Mouse (Mus musculus): Measurements from ENCODE around the gene 3110082I17Rik.
"Not testable (repeated sequence)": the region's sequence is repeated elsewhere in the genome, so short reads cannot be mapped to it uniquely, and the experiment has no call there.

The 3110082I17Rik gene

DNA sequence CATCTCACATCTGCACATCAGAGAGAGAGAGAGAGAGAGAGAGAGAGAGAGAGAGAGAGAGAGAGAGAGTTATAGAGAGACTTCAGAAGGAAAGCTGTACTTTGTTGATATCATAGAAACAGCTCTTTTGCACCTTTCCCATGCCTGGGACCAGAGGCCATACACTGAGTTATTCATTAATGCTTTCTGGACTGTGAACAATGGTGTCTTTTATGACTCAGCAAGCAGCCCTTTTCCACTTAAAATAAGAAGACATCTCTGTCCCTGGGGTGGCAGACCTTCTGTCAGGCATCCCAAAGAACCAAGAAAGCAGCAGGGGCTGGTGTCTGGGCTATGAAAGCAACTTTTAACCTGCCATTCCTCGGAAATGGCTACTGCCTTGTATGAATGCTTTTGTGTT lies 113.1 kb downstream of the 3110082I17Rik start:
- DNase-seq = no peak

DNA sequence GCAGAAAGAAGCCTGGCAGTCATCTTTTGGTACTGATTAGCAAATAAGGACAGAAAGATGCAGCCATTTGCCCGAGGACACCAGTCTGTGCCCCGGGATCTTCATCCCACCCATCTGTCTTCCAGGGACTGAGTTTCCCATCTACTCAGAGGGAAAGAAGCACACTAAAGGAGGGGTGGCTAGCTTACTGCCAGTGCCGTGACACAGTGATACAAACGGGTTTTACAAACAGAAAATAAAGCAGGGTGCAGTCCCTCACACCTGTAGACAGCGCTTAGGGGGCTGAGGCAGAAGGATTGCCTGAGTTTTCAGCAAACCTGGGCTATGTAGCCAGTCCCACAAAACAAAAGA lies 115.0 kb downstream of the 3110082I17Rik start:
- no peak for DNase-seq

DNA sequence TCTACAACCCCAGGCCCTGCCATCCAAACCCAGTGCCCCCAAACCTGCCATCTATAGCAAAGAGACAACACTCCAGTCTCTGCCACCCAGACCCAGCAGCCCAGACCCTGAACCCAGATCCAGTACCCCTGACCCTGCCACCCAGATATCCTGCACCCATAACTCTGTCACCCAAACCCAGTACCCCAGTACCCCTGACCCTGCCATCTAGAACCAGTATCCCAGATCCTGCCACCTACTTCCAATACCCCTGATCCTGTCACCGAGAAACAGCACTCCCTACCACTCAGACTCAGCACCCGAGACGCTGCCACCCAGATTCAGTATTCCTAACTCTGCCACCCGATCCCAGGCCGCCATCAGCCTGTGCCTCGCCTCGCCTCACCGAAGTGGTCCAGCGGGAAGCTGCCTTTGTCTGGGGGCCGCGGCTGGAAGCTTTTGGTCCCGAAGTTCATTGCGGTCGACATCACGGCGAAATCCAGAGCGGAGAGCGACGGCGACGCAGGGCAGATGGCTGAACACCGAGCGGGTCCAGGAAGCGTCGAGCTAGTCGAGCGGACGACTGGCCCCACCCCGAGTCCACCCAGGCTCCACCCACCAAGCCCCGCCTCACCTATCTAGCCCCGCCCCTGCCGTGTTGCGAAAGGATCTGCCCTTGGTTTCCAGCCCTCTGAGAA lies 115.5 kb downstream of the 3110082I17Rik start:
- peak; percentile 97 for DNase-seq

DNA sequence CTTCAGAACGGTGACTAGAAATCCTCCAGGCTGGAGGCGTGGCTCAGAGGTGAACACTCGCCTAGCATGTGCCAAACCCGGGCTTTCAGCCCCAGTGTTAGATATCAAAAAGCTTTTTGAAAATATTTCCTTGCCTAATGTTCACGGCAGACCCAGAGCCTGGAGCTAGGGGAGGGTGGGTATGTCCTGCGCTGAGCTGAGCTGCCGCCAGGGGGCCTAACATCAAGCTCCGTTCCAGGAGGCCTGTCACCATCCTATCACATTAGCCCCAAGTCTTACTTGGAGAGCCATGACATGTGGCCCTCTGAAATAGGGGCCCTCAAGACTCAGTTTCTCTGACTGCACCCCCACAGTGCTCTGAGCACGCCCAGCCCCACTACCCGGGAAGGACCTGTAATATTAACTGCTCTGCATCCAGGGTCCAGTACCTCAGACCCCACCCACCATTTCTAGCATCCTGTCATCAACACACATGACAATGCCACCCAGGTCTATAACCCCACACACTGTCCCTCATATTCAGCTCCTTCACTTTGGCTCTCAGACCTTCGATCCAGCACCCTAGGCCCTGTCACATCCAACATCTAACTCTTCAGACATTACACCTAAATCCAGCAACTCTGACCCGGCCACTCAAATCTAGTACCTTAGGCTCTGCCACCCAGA lies 116.2 kb downstream of the 3110082I17Rik start:
- peak; percentile 88 to 91 for DNase-seq

DNA sequence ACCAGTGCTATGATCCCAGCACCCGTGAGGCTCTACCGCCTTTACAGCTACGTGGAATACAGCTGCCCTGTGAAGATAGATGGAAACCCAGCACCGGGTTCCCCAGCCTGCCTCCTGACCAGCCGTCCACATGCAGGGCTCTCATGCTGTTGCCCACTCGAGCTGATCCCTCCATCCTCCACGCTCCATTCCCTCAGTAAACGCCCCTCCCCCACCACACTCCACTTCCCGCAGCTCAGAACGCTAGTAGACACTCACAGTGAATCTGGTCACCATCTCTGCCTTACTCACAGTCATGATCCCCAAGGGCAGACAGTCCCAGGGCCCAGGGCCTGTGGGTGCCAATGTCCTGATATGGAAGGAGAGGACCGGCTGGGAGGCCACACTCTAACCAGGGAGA lies 121.4 kb downstream of the 3110082I17Rik start:
- peak; percentile 59 to 71 for DNase-seq

DNA sequence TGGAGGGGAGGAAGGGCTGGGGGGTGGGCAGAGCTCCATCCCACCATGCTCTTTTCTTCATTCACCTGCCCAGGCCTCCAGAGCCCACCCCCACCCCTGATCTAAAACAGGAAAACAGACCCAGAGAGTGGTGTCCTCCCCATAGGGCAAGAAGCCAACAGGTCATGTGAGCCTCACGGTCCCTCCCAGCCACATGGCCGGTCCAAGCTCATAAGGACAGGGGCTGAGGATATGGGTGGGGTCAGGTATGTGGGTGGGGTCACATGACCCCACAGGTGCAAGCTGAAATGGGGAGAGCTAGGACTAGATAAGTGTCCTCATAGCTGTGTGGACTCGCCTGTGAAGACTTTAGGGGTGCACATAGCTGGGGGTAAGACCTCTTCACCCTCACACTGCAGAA lies 121.9 kb downstream of the 3110082I17Rik start:
- DNase-seq = peak; percentile 81 to 89

DNA sequence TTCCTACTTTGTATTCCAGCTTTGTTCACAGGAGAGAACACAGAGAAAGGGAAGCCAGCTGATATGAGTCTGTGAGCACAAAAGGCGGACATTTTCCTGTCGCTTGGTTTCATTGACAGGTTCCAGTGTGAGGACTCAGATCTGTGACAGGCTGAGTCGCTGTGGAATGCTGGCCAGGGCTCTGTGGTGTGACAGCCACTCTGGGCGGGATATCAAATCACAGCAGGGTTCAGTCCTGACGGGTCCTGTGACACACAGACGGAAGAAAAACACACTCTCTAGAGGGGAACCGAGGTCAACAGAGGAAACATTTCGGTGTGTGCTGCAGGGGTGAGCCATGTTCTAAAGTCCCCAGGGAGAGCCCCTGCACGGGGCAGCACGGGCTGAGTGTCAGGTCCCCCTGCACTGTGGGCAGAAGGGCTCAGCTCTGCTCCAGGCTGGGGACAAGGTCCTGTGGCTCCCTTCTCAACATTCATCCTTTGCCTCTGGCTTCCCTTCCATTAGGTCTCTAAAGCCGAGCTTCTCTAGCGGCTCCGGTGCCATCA lies 122.4 kb downstream of the 3110082I17Rik start:
- DNase-seq = peak; percentile 94 to 95

DNA sequence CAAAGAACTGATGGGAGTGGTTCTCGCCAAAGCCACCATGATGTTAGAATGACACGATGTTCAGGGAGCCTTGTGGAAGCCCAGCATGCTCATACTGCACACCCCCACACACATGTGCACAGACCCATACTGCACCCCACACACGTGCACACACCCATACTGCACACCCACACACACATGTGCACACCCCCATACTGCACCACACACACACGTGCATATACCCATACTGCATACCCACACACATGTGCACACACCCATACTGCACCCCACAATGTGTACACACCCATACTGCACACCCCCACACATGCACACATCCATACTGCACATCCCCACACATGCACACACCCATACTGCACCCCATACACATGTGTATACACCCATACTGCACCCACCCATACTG lies 124.7 kb downstream of the 3110082I17Rik start:
- DNase-seq = no peak

DNA sequence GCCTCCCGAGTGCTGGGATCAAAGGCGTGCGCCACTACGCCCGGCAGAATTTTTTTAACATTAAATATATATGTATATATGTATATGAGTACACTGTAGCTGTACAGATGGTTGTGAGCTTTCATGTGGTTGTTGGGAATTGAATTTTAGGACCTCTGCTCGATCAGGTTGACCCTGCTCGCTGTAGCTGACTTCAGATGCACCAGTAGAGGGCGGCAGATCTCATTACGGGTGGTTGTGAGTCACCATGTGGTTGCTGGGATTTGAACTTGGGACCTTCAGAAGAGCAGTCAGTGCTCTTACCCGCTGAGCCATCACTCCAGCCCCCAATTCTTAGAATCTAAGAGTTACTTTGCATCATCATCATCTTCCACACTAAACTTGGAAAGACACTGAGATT lies 125.9 kb downstream of the 3110082I17Rik start:
- not testable (repeated sequence) for DNase-seq

DNA sequence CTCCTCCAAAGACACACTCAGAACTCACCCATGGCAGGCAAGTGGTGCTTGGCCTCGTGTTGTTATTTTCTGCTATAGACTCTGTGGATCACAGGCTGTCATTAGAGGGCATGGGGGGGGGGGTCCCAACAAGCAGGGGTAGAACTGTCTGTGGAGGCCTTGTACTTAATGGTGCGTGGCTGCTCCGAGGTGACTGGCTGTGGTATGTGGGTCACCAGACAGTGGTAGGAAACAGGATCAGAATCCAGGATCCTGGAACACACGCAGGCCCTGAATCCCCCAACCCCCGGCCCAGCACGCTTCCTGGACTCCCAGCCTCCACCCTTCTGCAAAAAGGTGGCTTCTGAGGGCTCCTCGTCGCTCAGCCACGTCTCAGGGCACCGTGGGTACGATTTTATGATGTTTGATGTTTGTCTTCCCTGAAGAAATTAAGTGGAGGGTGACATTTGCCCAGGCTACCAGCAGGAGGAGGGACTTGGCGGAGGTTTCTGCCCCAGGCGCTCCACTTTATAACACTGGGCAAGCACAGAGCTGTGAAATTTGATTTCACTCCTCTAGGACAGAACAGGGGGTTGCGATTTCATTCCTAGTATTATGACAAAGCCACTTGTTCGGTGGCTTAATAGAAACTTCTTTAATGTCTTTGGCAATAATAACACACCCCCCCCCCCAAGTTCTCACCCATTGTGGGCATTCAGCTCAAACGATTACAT lies 126.9 kb downstream of the 3110082I17Rik start:
- no peak for DNase-seq

DNA sequence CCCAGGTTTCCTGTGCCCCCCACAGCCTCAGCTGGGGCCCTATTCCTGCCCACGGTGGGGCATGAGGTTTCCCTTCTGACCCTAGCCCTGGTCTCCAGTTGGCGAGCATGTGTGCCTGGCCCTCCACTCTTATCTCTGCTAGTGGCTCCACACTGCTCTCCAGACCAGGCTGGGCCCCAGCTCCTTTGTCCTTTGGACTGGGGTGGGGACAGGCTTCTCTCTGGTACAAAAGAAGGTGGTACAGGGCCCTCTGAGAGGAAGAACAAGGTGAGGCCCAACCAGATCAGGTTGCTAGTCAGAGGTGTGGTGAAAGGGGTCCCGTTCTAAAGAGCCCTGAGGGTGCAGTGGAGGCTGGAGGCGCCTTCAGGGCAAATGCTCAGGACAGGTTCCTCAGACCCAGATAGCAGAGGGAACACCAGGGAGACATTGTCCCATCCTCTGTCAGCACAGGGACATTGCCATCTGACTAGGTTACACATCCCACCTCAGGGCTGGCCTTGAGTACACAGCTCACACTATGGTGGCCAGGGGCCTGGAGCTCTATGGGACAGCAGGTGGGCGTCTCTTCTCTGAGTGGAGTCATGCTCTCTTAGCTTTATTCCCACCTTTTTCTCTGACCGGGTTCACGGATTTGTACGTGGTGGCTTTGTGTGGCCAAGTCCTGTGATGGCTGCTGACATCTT lies 127.6 kb downstream of the 3110082I17Rik start:
- DNase-seq = no peak

DNA sequence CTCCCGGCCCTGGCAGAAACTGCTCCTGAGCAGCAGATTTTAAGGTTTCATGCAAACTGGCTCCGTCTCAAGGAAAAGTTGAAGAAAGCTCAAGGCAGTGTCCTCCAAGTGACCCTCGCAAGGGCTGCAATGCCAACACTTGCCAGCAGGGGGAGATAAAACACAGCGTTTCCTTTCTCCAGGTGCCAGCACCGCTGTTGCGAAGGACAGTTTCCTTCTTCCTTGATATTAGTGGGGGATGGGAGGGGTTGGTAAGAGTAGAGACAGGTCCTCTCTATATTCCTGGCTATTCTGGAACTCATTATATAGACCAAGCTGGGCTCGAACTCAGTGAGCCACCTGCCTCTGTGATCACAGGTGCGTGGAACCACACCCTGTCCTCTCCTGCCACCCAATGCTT lies 128.6 kb downstream of the 3110082I17Rik start:
- DNase-seq = peak; percentile 92 to 95

DNA sequence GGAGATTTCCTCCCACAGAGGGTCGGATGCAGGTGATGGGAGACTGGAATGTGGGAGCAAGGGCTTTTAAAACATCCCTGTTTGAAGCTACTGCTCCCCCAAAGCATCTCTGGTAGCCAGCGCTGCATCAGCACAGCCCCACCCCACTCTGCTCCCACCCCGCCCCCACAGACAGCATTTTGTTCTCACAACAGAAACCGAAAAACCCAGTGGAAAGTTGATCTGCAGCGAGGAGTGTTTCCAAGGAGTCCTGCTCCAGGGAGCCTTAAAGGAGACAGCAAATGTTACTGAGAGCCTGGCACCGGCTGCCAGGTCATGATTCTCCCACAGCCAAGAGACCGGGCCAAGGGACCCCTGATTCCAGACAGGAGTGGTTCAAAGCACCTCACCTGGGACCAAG lies 129.6 kb downstream of the 3110082I17Rik start:
- DNase-seq = no peak

DNA sequence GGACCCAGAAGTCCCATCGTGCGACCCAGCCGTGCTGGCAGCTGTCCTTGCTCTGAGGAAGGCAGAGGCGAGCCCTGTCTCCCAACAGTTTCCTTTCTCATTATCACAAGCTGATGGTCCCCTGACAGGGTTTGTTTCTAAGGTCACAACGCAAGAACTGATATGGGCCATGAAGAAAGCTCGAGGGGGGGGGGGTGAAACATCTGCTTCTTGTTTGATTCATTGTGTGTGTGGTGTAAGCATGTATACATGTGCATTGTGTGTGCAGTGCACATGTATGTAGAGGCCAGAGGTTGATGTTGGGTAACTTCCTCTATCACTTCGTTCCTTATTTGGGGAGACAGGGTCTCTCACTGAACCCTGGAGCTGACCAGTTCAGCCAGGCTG lies 132.7 kb downstream of the 3110082I17Rik start:
- DNase-seq = no peak

DNA sequence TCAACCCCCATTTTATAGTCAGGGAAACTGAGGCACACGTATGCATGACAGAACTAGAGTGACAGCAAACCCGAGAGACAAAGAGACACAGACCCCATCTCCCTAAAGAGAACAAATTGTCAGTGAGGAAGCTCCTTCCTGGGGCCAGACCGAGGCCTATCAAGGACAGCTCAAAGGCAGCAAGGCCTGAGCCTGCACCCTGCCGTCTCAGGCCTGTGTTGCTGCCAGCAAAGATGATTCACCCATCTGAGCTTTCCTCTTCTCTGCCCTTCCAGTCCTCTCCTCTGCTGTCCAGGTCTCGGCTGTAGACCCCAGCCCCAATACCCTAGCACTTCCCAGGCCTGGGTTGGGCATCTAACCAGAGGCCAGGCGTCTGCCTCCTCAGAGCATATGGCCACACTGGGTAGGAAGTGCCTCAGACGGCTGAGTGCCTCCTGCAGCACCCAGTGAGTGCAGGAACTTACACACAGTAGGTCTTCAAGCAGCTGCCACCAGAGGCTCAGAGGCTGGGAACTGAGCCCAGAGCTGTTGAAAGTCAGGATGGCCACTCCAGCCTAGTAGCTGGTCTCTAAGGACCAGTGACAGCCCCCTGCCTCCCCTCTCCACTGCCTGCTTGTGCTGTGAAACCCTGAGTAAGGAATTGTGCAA lies 133.2 kb downstream of the 3110082I17Rik start:
- no peak for DNase-seq

DNA sequence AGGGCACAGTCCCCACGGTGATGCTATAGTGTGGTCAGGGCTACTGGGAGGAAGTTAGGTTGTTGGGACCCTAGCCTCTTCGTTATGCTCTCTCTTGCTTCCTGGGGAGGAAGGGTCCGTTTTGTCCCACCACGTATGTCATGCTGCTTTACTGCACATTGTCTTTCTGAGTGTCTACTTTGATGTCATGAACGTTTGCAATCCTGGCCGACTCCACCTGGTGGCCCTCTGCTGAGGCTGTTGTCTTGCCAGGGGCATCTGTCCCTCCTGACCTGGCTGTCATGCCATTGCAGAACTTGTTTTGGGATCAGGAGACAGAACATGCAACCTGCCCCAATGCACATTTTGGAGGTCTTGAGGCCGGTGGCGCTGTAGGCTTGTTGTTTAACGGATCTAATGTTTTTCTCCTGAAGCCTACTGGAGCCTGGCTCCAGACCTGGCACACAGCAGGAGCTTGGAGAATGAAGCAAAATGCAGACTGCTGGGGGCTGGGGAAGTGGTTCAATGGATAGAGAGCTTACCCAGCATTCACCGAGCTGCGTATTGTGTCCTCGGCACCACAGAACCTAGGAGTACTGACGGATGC lies 134.1 kb downstream of the 3110082I17Rik start:
- peak in 1 of 2 experiments; percentile 57 for DNase-seq

DNA sequence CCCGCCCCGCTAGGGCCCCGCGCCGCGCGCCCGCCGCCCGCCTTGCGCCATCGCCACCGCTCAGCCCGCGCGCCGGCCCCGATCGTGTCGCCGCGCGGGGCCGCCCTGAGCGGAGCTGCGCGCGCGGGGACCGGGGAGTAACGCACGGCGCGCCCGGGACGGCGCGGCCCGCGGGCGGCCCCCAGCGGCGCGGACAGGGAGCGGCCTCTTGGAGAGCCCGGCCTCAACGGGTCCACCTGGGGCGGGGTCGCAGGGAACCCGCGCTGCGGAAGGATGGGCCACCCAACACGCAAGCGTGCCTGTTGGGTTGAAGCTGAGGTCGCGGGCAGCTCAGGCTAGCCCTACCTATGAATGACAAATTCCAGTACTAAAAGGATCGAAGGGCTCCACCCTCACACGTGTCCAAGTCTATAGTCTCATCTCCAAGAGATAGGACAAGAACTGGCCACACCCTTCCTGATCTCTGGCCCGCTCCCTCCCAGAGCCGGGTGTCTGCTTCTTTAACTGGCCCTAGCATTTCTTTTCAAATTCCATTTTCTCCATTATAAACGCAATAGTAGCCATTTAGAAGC lies 134.8 kb downstream of the 3110082I17Rik start, which contains the start of gene Adap1:
Gene Adap1 (minus strand): TSS at position 228 of the 572 bp plus-strand sequence.
- DNase-seq = peak; percentile 75 to 80

DNA sequence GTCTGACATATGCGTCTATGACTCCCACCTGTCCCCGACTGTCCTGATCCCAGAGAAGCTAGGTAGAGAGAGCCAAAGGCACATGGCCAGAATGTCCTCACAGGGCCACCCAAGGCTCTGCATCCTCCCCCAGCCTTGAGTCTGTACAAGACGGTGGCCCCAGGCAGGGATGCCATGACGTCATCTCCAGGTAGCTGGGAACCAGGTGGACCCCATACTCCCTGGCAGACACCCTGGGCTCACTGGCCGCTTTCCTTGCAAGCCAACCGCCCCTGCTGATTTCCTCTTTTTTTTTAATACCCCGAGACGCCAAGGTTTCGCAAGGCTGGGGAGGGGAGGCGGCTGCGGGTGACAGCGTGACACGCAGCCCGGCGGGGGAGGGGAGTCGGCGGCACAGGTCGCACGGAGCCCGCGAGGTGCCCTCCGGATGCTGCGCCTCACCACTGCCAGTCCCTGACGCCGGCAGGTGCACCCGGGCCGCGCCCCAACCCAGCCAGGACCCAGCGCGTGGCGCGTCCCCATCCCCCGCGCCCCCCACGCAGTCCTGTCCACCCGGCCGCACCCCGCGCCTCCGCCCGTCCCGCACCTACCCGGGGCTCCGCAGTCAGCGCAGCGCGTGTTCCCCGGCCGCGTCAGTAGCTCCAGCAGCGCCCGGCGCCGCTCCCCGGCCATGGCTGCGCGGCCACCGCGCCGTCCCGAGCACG lies 135.5 kb downstream of the 3110082I17Rik start:
- peak; percentile 85 for DNase-seq

DNA sequence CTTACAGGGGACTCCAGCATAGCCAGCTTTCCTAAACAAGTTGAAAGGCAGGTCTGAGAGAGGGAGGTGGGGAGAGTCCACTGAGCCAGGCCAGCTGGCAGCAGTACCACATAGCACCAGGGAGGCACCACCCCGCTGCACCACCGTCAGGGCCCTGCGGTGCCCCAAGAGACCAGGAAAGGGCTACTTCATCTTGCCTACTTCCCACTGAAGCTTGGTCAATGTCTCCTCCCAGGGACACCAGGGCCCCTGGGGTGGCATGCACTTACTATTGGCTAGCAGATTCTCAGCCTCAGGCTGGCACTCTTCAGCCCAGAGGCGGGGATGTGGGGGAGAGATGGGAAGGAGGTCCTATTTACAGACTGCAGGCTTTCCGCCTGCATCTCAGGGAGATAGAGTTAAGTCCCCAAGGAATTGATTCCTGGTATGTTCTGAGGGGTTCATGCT lies 136.3 kb downstream of the 3110082I17Rik start:
- DNase-seq = peak; percentile 62 to 64

DNA sequence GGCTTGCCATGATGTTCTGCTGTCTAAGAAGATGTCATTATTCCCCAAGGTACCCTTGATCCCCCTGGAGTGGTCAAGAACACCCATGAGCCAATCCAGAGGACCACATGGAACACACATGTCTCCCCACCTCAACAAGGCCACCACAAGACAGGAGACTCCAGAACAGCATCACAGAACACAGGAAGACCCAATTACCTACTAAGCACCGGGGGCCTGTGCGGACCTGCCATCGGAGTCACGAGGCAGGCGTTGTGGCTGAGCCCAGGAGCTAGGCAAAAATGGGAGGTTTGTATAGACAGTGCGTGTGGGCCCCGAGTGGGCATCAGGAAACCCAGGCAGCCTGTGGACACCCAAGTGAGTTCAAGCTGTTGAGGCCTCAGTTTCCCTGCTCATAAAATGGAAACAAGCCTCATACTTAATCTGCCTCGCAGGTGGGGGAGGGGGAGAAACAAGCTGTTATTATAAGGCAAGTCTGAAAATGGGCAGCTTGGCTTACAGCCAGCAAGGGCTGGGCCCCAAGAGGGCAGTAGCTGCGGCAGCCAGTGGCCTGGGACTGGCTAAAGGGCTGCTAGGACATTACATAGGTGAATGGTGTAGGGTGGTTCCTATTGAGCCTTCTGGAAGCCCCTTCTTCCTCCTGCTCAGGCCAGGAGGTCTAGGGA lies 136.9 kb downstream of the 3110082I17Rik start:
- peak; percentile 65 to 68 for DNase-seq

Data from cerebellum, postnatal 10 days (tissue).